Mouse (Mus musculus): ENCODE measurements at regions not wholly inside any gene's neighbourhood (a gene's known extent, or its start where the extent isn't known, plus 50 kb on each side); places are given as distances from the start of the nearest gene placed in this dataset.

DNA sequence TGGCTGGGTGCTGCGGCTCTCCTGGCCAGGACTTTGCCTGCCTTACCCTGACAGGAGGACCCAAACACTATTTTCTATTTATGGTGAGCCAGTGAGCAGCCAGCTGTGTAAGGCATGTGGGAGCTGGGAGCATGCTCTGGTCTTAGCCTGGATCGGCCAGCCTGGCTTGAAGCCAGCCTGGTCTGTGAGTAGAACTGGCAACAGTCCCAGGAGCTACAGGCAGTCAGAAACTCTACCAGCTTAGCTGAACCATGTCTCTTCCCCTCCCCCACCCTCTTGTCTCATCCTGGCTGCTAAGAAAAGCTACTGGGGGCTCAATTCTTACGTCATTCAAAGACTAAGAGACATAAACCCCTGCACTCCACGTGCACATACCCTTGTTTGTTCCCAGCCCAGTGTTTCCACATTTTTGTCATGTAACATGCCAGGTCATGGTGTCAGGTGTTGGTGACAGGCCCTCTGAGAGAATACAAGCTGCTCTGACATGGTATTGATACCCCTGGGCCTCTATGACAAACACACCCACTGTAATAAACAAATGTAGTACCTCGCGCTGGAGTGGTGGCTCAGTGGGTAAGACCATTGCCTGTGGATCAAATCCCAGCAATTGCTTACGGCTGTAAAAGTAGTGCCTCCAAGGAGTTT, 91.2 kb downstream of the Dll1 start:
- Histone ChIP-seq H3K9ac (no peak overlapping the region), H3K9me3 (replicated peaks) (no peaks in the 10 kb centered on the region), H3K4me2 (replicated peaks) (no peak overlapping the region), H3K4me1 (peaks cover 19% of the 10 kb centered on the region), H3K27me3 (no peaks in the 10 kb centered on the region), H3K4me3 (replicated peaks) (no peak overlapping the region), H3K27ac (replicated peaks) (peak overlapping the region; percentile 40; the same call in 1 of the 2 replicates), H3K36me3 (no peaks in the 10 kb centered on the region)
- 37% methylated on average over 7 of the region's 7 CpGs for WGBS
- ATAC-seq (ENCODE audit: insufficient number of reproducible peaks, low FRiP score, low TSS enrichment, low read depth): peak; percentile 61; the same call in 1 of the 2 replicates

GRCm38 (mm10) chr17:15269905-15270304, 106.8 kb downstream of the Dll1 start:
- no peak overlapping the region for H3K27ac ChIP-seq (replicated peaks)
- no peak overlapping the region for H3K4me2 ChIP-seq (replicated peaks)
- H3K9ac ChIP-seq: no peak overlapping the region
- no peak for ATAC-seq (ENCODE audit: insufficient number of reproducible peaks, low FRiP score, low TSS enrichment, low read depth)
- H3K4me1 ChIP-seq: no peaks in the 10 kb centered on the region
- 68% methylated on average over 6 of the region's 6 CpGs for WGBS
- no peaks in the 10 kb centered on the region for H3K9me3 ChIP-seq (replicated peaks)
- H3K4me3 ChIP-seq (replicated peaks): no peak overlapping the region
- no peaks in the 10 kb centered on the region for H3K36me3 ChIP-seq
- no peaks in the 10 kb centered on the region for H3K27me3 ChIP-seq

DNA sequence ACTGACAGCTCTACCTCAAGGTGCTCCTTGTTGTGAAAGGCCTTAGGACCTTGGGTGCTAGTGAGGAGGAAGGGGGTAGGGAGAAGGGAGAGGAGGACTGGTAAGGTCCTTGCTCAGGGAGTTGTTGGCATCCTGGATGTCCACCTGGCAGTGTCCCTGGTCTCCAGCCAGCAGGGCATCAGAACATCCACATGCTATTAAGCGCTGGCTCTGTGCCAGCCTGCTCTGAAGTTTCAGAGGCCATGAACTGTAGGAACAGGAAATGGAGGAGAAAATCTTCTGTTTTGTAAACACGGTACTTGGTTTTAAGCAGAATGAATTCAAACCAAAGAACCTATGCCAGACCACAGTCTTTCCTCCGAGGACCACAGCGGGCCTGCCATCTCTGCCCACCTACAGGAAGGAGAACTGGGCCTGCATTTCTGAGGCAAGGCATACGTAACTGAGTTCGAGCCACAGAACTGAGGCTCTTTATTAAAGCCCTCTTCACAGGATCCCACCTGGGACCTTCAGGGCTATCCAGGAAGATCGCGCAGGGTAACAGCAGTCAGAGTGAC, 107.5 kb downstream of the Dll1 start:
- Histone ChIP-seq H3K27me3 (no peaks in the 10 kb centered on the region), H3K27ac (replicated peaks) (no peak overlapping the region), H3K9ac (no peak overlapping the region), H3K4me3 (replicated peaks) (no peak overlapping the region), H3K4me1 (no peaks in the 10 kb centered on the region), H3K36me3 (no peaks in the 10 kb centered on the region), H3K9me3 (replicated peaks) (no peaks in the 10 kb centered on the region), H3K4me2 (replicated peaks) (no peak overlapping the region)
- 66% methylated on average over 8 of the region's 8 CpGs for WGBS
- ATAC-seq (ENCODE audit: insufficient number of reproducible peaks, low FRiP score, low TSS enrichment, low read depth): no peak

GRCm38 (mm10) chr17:15267721-15268120, 109.0 kb downstream of the Dll1 start:
- WGBS: 64% methylated on average over 7 of the region's 7 CpGs
- H3K9ac ChIP-seq: no peak overlapping the region
- no peak for ATAC-seq (ENCODE audit: insufficient number of reproducible peaks, low FRiP score, low TSS enrichment, low read depth)

GRCm38 (mm10) chr17:15259427-15260101, 117.1 kb downstream of the Dll1 start:
- Histone ChIP-seq H3K36me3 (no peaks in the 10 kb centered on the region), H3K27me3 (no peaks in the 10 kb centered on the region), H3K4me3 (replicated peaks) (no peak overlapping the region), H3K27ac (replicated peaks) (no peak overlapping the region), H3K9me3 (replicated peaks) (no peaks in the 10 kb centered on the region), H3K4me1 (peaks cover 8% of the 10 kb centered on the region; the same call in 1 of the 2 replicates), H3K4me2 (replicated peaks) (no peak overlapping the region), H3K9ac (no peak overlapping the region)
- peak; percentile 34; the same call in 1 of the 2 replicates for ATAC-seq (ENCODE audit: insufficient number of reproducible peaks, low FRiP score, low TSS enrichment, low read depth)
- WGBS: 30% methylated on average over 11 of the region's 11 CpGs

More at GRCm38 (mm10) chr17:15267721-15268120, 109.0 kb downstream of the Dll1 start:
- Histone ChIP-seq H3K4me1 (no peaks in the 10 kb centered on the region), H3K4me2 (replicated peaks) (no peak overlapping the region), H3K27me3 (no peaks in the 10 kb centered on the region), H3K36me3 (no peaks in the 10 kb centered on the region), H3K4me3 (replicated peaks) (no peak overlapping the region), H3K27ac (replicated peaks) (no peak overlapping the region), H3K9me3 (replicated peaks) (no peaks in the 10 kb centered on the region)

DNA sequence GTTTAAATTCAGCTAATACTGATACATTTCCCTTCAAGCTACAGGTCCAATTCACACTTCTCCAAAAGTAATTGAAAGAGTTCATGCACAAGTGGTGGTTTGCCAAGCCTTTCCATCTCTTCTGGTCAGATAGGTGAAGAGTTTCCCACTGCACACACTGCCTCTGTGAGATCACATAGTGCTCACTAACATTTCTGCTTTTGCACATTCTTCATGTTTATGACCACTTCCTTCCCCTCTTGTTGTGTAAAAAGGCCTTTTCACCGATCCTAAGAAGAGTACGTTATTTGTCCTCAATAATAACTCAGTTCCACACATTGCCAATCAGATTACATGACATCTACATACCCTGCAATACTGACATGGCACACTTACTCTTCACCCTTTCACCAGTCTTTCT, 120.8 kb downstream of the Dll1 start:
- no peaks in the 10 kb centered on the region for H3K27me3 ChIP-seq
- no peak overlapping the region for H3K4me3 ChIP-seq (replicated peaks)
- H3K4me1 ChIP-seq: peaks cover 8% of the 10 kb centered on the region; the same call in 1 of the 2 replicates
- ATAC-seq (ENCODE audit: insufficient number of reproducible peaks, low FRiP score, low TSS enrichment, low read depth): no peak
- 72% methylated on average over 2 of the region's 2 CpGs for WGBS
- H3K4me2 ChIP-seq (replicated peaks): no peak overlapping the region
- no peaks in the 10 kb centered on the region for H3K9me3 ChIP-seq (replicated peaks)
- H3K36me3 ChIP-seq: no peaks in the 10 kb centered on the region
- H3K27ac ChIP-seq (replicated peaks): no peak overlapping the region
- H3K9ac ChIP-seq: no peak overlapping the region

GRCm38 (mm10) chr17:15253785-15254184, 122.9 kb downstream of the Dll1 start:
- Histone ChIP-seq H3K4me2 (replicated peaks) (no peak overlapping the region), H3K27me3 (no peaks in the 10 kb centered on the region), H3K9ac (no peak overlapping the region), H3K27ac (replicated peaks) (no peak overlapping the region), H3K36me3 (no peaks in the 10 kb centered on the region), H3K4me3 (replicated peaks) (no peak overlapping the region), H3K9me3 (replicated peaks) (no peaks in the 10 kb centered on the region), H3K4me1 (no peaks in the 10 kb centered on the region)
- no peak for ATAC-seq (ENCODE audit: insufficient number of reproducible peaks, low FRiP score, low TSS enrichment, low read depth)
- WGBS: 88% methylated on average over 4 of the region's 4 CpGs

- no peak overlapping the region for H3K4me3 ChIP-seq (replicated peaks)
- 82% methylated on average over 1 of the region's 1 CpGs for WGBS
- no peak for ATAC-seq (ENCODE audit: insufficient number of reproducible peaks, low FRiP score, low TSS enrichment, low read depth)
- H3K36me3 ChIP-seq: no peaks in the 10 kb centered on the region
- H3K27ac ChIP-seq (replicated peaks): no peak overlapping the region
- no peaks in the 10 kb centered on the region for H3K9me3 ChIP-seq (replicated peaks)
- no peaks in the 10 kb centered on the region for H3K27me3 ChIP-seq
- no peaks in the 10 kb centered on the region for H3K4me1 ChIP-seq
- no peak overlapping the region for H3K9ac ChIP-seq
- H3K4me2 ChIP-seq (replicated peaks): no peak overlapping the region
Observed at GRCm38 (mm10) chr17:15253271-15253670, 123.4 kb downstream of the Dll1 start.

GRCm38 (mm10) chr17:15252187-15252586, 124.5 kb downstream of the Dll1 start:
- H3K27ac ChIP-seq (replicated peaks): no peak overlapping the region
- H3K9ac ChIP-seq: no peak overlapping the region
- 54% methylated on average over 2 of the region's 2 CpGs for WGBS
- ATAC-seq (ENCODE audit: insufficient number of reproducible peaks, low FRiP score, low TSS enrichment, low read depth): no peak
- H3K27me3 ChIP-seq: no peaks in the 10 kb centered on the region
- H3K36me3 ChIP-seq: no peaks in the 10 kb centered on the region
- no peaks in the 10 kb centered on the region for H3K9me3 ChIP-seq (replicated peaks)
- H3K4me3 ChIP-seq (replicated peaks): no peak overlapping the region
- peaks cover 6% of the 10 kb centered on the region; the same call in 1 of the 2 replicates for H3K4me1 ChIP-seq
- H3K4me2 ChIP-seq (replicated peaks): no peak overlapping the region

DNA sequence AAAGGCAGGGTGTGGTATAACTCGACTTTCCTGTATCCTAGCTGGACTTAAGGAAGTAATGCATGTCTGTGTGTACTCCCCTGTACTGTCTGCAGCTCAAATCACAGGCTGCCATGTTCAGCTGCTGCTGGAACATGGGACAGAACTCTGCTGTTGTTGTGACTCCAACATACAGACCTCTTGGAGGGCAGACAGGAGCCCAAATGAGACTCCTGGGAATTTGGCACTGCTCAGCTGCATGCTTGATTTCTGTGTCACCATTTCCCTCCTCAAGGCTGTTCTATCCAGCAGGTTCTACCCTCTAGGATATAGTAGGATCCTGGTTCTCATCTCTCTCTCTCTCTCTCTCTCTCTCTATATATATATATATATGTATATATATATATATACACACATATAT, 125.0 kb downstream of the Dll1 start:
- Histone ChIP-seq H3K4me2 (replicated peaks) (no peak overlapping the region), H3K9ac (no peak overlapping the region), H3K9me3 (replicated peaks) (no peaks in the 10 kb centered on the region), H3K4me1 (peaks cover 6% of the 10 kb centered on the region; the same call in 1 of the 2 replicates), H3K4me3 (replicated peaks) (no peak overlapping the region), H3K27me3 (no peaks in the 10 kb centered on the region), H3K27ac (replicated peaks) (no peak overlapping the region), H3K36me3 (no peaks in the 10 kb centered on the region)
- no peak for ATAC-seq (ENCODE audit: insufficient number of reproducible peaks, low FRiP score, low TSS enrichment, low read depth)
- WGBS: 72% methylated on average over 1 of the region's 1 CpGs

GRCm38 (mm10) chr17:15248417-15248791, 128.3 kb downstream of the Dll1 start:
- ATAC-seq (ENCODE audit: insufficient number of reproducible peaks, low FRiP score, low TSS enrichment, low read depth): peak; percentile 44; the same call in 1 of the 2 replicates
- no peak overlapping the region for H3K4me2 ChIP-seq (replicated peaks)
- WGBS: 32% methylated on average over 4 of the region's 4 CpGs

More at GRCm38 (mm10) chr17:15248417-15248791, 128.3 kb downstream of the Dll1 start:
- Histone ChIP-seq H3K27ac (replicated peaks) (no peak overlapping the region), H3K27me3 (no peaks in the 10 kb centered on the region), H3K4me3 (replicated peaks) (no peak overlapping the region), H3K9ac (no peak overlapping the region), H3K36me3 (no peaks in the 10 kb centered on the region), H3K4me1 (peaks cover 6% of the 10 kb centered on the region; the same call in 1 of the 2 replicates), H3K9me3 (replicated peaks) (no peaks in the 10 kb centered on the region)

All from embryonic facial prominence, embryonic 15.5 days (tissue).